Mouse (Mus musculus) ES-CJ7 (cell line): ENCODE measurements at regions not wholly inside any gene's neighbourhood (a gene's known extent, or its start where the extent isn't known, plus 50 kb on each side); places are given as distances from the start of the nearest gene placed in this dataset.

Source experiments
- DNase-seq: peaks from one replicate; pipeline ENCODE4 v3.0.0; 2011; ENCODE audit warnings: low read depth, low spot score

- no peak for DNase-seq
These were observed 82.3 kb downstream of the Efnb1 start for GRCm38 (mm10) chrX:99218213-99218612.

DNA sequence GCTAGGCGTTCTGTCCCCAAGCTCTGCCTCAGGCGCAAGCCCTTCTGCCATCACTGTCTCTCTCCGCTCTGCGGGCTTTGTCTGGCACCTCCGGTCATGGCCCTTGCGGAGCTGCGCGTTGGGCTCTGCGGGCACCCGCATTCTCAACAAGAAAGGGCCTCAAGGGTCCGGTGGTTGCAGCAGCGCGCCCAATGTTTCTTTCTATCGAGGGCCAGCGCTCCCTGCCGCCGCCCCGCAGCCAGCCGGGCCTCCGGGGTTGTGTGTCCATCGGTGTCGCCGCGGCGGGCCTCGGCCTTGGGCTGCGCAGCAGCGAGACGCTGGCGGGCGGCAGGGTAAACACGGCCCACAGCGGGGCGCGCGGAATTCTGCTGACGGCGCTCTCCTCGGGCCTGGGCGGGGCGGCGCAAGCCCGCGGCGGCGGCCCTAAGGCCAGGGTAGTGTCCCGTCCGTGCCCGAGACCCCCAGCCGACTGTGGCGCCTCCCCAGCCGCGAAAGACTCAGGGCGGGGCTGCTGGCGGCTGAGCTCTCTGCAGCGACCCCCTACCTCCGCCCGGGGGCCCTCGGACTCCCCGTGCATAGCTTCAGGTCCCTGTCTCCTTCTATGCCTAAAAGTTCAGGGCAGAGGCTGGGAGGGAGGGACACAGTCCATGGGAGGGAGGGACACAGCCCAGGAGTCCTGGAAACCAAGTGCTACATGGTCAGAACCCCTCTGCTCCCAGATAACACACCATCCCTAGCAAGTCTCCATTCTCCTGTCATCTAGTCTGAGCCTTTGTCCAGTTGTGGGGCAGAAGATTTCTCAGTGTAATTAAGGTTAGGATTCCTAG, 80.9 kb downstream of the Efnb1 start:
- no peak for DNase-seq

DNA sequence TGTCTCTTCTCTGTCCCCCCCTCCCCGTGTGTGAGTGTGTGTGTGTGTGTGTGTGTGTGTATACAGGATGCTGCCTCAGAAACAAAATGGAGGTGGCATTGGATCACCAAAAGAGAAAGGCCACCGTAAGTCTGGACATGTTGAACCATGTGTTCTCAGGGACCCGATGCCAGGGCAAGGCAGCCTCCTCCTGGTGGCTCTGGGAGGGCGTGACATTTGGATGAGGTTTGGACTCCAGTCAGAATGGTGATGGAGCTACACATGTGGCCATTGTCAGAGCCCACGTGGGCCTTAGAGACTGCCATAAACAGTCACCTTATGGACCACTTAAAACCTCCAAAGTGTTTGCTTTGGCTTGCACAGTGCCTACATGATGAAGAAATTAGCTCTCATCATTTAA, 80.0 kb downstream of the Efnb1 start:
- DNase-seq, result no peak

- no peak for DNase-seq
These were observed 79.2 kb downstream of the Efnb1 start for GRCm38 (mm10) chrX:99215111-99215510.

GRCm38 (mm10) chrX:99213565-99214153, 77.7 kb downstream of the Efnb1 start:
- DNase-seq, result no peak

DNA sequence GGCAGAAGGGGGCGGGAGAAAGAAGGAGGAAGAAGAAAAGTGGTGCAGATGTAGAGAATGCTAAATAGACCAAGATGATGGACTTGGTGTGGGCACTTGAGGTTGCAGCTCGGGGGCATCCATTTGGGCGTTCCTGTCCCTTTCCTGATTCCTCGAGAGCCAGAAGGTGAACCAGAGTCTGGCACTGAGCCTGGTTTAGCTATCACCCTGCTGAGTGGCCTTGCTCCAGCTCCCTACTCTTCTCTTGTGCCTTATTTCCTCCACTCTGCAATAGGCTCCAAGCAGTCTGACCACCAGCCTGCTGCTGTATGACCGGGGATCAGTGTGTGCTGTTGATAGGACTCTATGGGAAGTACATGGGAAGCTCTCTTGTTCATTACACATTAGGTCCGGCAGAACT, 68.1 kb downstream of the Efnb1 start:
- DNase-seq, result no peak

- no peak for DNase-seq
These were observed 65.2 kb downstream of the Efnb1 start for GRCm38 (mm10) chrX:99201081-99201480.

GRCm38 (mm10) chrX:99199669-99200068, 63.7 kb downstream of the Efnb1 start:
- no peak for DNase-seq

DNA sequence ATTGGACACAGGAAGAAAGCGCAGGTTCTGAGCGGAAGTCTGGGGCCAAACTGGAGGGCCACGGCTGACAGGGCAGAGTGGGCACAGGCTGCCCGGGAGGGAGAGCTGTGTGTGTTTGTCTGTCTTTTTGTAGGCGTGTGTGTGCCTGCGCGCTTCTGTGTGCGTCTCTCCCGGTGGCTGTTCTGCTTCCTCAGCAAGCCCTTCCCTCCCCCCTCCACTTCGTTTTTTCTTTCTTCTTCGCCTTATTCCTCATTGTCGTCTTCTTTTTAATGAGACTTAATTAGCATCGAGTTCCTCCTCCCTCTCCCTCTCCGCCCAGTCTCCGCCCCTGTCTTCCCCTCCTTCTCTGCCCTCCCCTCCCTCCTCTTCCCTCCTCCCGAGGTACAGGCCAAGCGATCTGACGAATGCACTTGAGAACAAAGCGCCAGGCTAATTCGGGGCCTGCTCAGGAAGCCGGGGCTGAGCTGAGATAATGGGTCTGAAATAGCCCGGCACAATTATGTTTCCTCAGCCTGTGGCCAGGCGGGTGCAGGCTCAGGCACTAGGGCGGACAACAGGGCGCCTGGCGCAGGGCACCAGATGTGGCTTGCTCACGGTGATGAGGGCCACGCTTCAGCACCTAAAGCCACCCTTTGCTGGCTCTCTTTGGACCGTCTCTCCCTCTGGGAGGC, 63.2 kb downstream of the Efnb1 start:
- DNase-seq, result peak; percentile 40
